Mouse (Mus musculus): Measurements from ENCODE around the gene Trp53inp2. TPM values are rescaled to one million over a fixed set of nuclear protein-coding genes. Genes with fewer than 3 reads are reported as not detected.
A peak's percentile ranks its signal among the peaks of the same experiment; 100 is the strongest.

The Trp53inp2 gene
- polyA plus RNA-seq, 2 experiments, result 1.9 to 2.2 TPM

- TF ChIP-seq EP300 (IDR thresholded peaks at IDR 0.05; ENCODE audit: low read depth) (no peak), CTCF (IDR thresholded peaks at IDR 0.05; ENCODE audit: low read depth) (no peak)
- H3K9me3 ChIP-seq (ENCODE audit: control insufficient read depth, low read length), result no peaks in the 10 kb centered on the region
- H3K27ac ChIP-seq, result no peak overlapping the region
- no peak overlapping the region for H3K4me2 ChIP-seq (ENCODE audit: low read depth)
- 79% methylated on average over 2 of the region's 2 CpGs for WGBS (ENCODE audit: insufficient replicate concordance)
- H3K4me1 ChIP-seq (replicated peaks; ENCODE audit: control insufficient read depth in 2 of 2, insufficient read depth in 2 of 2, low read length in 1 of 2), result peaks cover 6 to 9% of the 10 kb centered on the region in 2 experiments; a peak in 3 of 4 replicates
- DNase-seq (ENCODE audit: low read depth in 3 of 3, low spot score in 3 of 3) (no peak), ATAC-seq (ENCODE audit: insufficient read depth) (no peak)
- no peak overlapping the region for H3K9ac ChIP-seq (replicated peaks)
- peaks cover 12% of the 10 kb centered on the region for H3K27me3 ChIP-seq (ENCODE audit: control insufficient read depth, insufficient read depth, low read length)
- H3K36me3 ChIP-seq (replicated peaks; ENCODE audit: control insufficient read depth, insufficient read depth, low read depth), result no peaks in the 10 kb centered on the region
- H3K4me3 ChIP-seq (ENCODE audit: insufficient read depth in 1 of 2, low read depth in 2 of 2, low read length in 2 of 2), result no peak overlapping the region; a peak in 1 of 4 replicates
These were observed 2.1 kb downstream of the Trp53inp2 start for GRCm38 (mm10) chr2:155382791-155383438.

GRCm38 (mm10) chr2:155385090-155385489, 4.2 kb downstream of the Trp53inp2 start:
- Histone ChIP-seq H3K4me1 (replicated peaks; ENCODE audit: control insufficient read depth in 2 of 2, insufficient read depth in 2 of 2, low read length in 1 of 2) (peaks cover 6 to 9% of the 10 kb centered on the region in 2 experiments; a peak in 3 of 4 replicates), H3K27ac (no peak overlapping the region), H3K9me3 (ENCODE audit: control insufficient read depth, low read length) (no peaks in the 10 kb centered on the region), H3K4me2 (ENCODE audit: low read depth) (no peak overlapping the region), H3K4me3 (ENCODE audit: insufficient read depth in 1 of 2, low read depth in 2 of 2, low read length in 2 of 2) (no peak overlapping the region), H3K27me3 (ENCODE audit: control insufficient read depth, insufficient read depth, low read length) (peaks cover 12% of the 10 kb centered on the region), H3K9ac (replicated peaks) (no peak overlapping the region), H3K36me3 (replicated peaks; ENCODE audit: control insufficient read depth, insufficient read depth, low read depth) (peaks cover 5% of the 10 kb centered on the region)
- 21% methylated on average over 7 of the region's 7 CpGs for WGBS (ENCODE audit: insufficient replicate concordance)
- DNase-seq (ENCODE audit: low read depth in 3 of 3, low spot score in 3 of 3) (peak; percentile 50 to 66 (median 56)), ATAC-seq (ENCODE audit: insufficient read depth) (no peak)
- TF ChIP-seq EP300 (IDR thresholded peaks at IDR 0.05; ENCODE audit: low read depth), result no peak
- peak; percentile 88 for TF ChIP-seq CTCF (IDR thresholded peaks at IDR 0.05; ENCODE audit: low read depth)

GRCm38 (mm10) chr2:155385731-155386533, 5.1 kb downstream of the Trp53inp2 start:
- no peak for DNase-seq (ENCODE audit: low read depth in 3 of 3, low spot score in 3 of 3)

GRCm38 (mm10) chr2:155386534-155386899, 5.7 kb downstream of the Trp53inp2 start:
- H3K4me3 ChIP-seq (ENCODE audit: insufficient read depth in 1 of 2, low read depth in 2 of 2, low read length in 2 of 2), result no peak overlapping the region
- H3K36me3 ChIP-seq (replicated peaks; ENCODE audit: control insufficient read depth, insufficient read depth, low read depth), result peaks cover 8% of the 10 kb centered on the region
- no peak overlapping the region for H3K4me2 ChIP-seq (ENCODE audit: low read depth)
- DNase-seq (ENCODE audit: low read depth in 3 of 3, low spot score in 3 of 3) (no peak), ATAC-seq (ENCODE audit: insufficient read depth) (no peak)
- WGBS (ENCODE audit: insufficient replicate concordance), result 32% methylated on average over 27 of the region's 27 CpGs
- H3K9ac ChIP-seq (replicated peaks), result no peak overlapping the region
- no peaks in the 10 kb centered on the region for H3K27me3 ChIP-seq (ENCODE audit: control insufficient read depth, insufficient read depth, low read length)
- TF ChIP-seq CTCF (IDR thresholded peaks at IDR 0.05; ENCODE audit: low read depth) (no peak), EP300 (IDR thresholded peaks at IDR 0.05; ENCODE audit: low read depth) (no peak)
- H3K9me3 ChIP-seq (ENCODE audit: control insufficient read depth, low read length), result no peaks in the 10 kb centered on the region
- H3K4me1 ChIP-seq (replicated peaks; ENCODE audit: control insufficient read depth in 2 of 2, insufficient read depth in 2 of 2, low read length in 1 of 2), result peaks cover 2 to 5% of the 10 kb centered on the region in 2 experiments; a peak in 2 of 4 replicates
- H3K27ac ChIP-seq, result no peak overlapping the region

More at GRCm38 (mm10) chr2:155385731-155386533, 5.1 kb downstream of the Trp53inp2 start:
- peaks cover 6 to 7% of the 10 kb centered on the region in 2 experiments; a peak in 3 of 4 replicates for H3K4me1 ChIP-seq (replicated peaks; ENCODE audit: control insufficient read depth in 2 of 2, insufficient read depth in 2 of 2, low read length in 1 of 2)
- ATAC-seq (ENCODE audit: insufficient read depth), result no peak
- peaks cover 8% of the 10 kb centered on the region for H3K36me3 ChIP-seq (replicated peaks; ENCODE audit: control insufficient read depth, insufficient read depth, low read depth)
- no peak overlapping the region for H3K4me2 ChIP-seq (ENCODE audit: low read depth)
- WGBS (ENCODE audit: insufficient replicate concordance), result 56% methylated on average over 18 of the region's 18 CpGs
- H3K4me3 ChIP-seq (ENCODE audit: insufficient read depth in 1 of 2, low read depth in 2 of 2, low read length in 2 of 2), result no peak overlapping the region
- no peak for TF ChIP-seq EP300 (IDR thresholded peaks at IDR 0.05; ENCODE audit: low read depth)
- TF ChIP-seq CTCF (IDR thresholded peaks at IDR 0.05; ENCODE audit: low read depth), result no peak
- no peak overlapping the region for H3K27ac ChIP-seq
- no peaks in the 10 kb centered on the region for H3K9me3 ChIP-seq (ENCODE audit: control insufficient read depth, low read length)
- H3K9ac ChIP-seq (replicated peaks), result no peak overlapping the region
- peaks cover 4% of the 10 kb centered on the region for H3K27me3 ChIP-seq (ENCODE audit: control insufficient read depth, insufficient read depth, low read length)

GRCm38 (mm10) chr2:155387052-155387451, 6.2 kb downstream of the Trp53inp2 start:
- Histone ChIP-seq H3K9me3 (ENCODE audit: control insufficient read depth, low read length) (no peaks in the 10 kb centered on the region), H3K4me1 (replicated peaks; ENCODE audit: control insufficient read depth in 2 of 2, insufficient read depth in 2 of 2, low read length in 1 of 2) (peaks cover 2 to 5% of the 10 kb centered on the region in 2 experiments; a peak in 2 of 4 replicates), H3K9ac (replicated peaks) (no peak overlapping the region), H3K4me2 (ENCODE audit: low read depth) (no peak overlapping the region), H3K4me3 (ENCODE audit: insufficient read depth in 1 of 2, low read depth in 2 of 2, low read length in 2 of 2) (no peak overlapping the region), H3K27me3 (ENCODE audit: control insufficient read depth, insufficient read depth, low read length) (no peaks in the 10 kb centered on the region), H3K36me3 (replicated peaks; ENCODE audit: control insufficient read depth, insufficient read depth, low read depth) (peaks cover 8% of the 10 kb centered on the region), H3K27ac (no peak overlapping the region)
- TF ChIP-seq EP300 (IDR thresholded peaks at IDR 0.05; ENCODE audit: low read depth), result no peak
- no peak for TF ChIP-seq CTCF (IDR thresholded peaks at IDR 0.05; ENCODE audit: low read depth)
- DNase-seq (ENCODE audit: low read depth in 3 of 3, low spot score in 3 of 3), result no peak
- no peak for ATAC-seq (ENCODE audit: insufficient read depth)
- 70% methylated on average over 4 of the region's 4 CpGs for WGBS (ENCODE audit: insufficient replicate concordance)
